Mouse (Mus musculus): ENCODE results near the gene Nrxn3. TPM values are rescaled to one million over a fixed set of nuclear protein-coding genes. Genes with fewer than 3 reads are reported as not detected.

Gene Nrxn3
- polyA plus RNA-seq, 1 experiment, result 1.0 TPM

DNA sequence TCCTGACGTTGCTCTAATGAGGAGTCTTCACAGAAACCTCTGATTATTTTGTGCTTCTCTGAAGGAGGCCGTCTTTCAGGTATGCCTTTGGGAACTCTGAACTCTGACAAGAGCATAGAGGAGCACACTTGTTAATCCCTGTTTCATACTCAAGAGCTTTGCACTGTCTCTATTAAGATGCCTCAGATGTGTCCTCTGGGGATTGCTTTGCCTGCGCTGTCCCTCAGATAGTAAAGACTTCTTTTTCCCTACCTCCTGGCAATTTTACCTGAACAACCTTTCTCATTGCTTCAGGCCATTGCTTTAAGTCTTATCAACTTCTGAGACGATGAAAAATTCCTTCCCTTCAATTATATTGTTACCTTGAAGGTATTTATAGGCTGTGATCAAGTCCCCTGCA, 1272.7 kb downstream of the Nrxn3 start:
- WGBS, result 68% methylated on average over 4 of the region's 4 CpGs
- Histone ChIP-seq H3K4me3 (replicated peaks; ENCODE audit: control insufficient read depth, low read depth, low read length) (no peak overlapping the region), H3K27ac (ENCODE audit: control insufficient read depth, insufficient read depth, low read depth, low read length, poor library complexity) (no peak overlapping the region), H3K4me1 (ENCODE audit: control insufficient read depth, insufficient read depth, low read length) (no peaks in the 10 kb centered on the region)
- TF ChIP-seq POLR2A (IDR thresholded peaks at IDR 0.05; ENCODE audit: borderline replicate concordance, control insufficient read depth, low read depth, low read length) (no peak), CTCF (IDR thresholded peaks at IDR 0.05; ENCODE audit: control insufficient read depth, insufficient read depth, low read length) (no peak)

DNA sequence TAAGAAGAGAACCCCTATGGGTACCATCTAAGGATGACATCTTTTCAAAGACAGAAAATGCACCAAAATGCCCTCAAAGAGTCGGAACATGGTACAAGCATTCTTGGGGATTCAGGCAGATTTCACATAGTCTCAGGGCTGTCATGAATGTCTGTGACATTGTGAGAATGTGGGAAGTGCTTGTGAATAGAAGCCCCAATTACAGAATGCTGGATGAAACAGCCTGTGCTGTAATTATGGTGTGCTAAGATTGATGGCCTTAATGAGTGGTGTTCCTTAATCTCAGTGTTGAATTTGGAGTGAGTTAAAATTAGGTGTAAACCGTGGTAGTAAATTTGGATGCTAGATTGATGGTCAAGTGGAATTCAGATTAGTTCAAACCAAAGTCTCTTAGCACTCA, 1287.6 kb downstream of the Nrxn3 start:
- Histone ChIP-seq H3K27ac (ENCODE audit: control insufficient read depth, insufficient read depth, low read depth, low read length, poor library complexity) (no peak overlapping the region), H3K4me1 (ENCODE audit: control insufficient read depth, insufficient read depth, low read length) (no peaks in the 10 kb centered on the region), H3K4me3 (replicated peaks; ENCODE audit: control insufficient read depth, low read depth, low read length) (no peak overlapping the region)
- WGBS, result 74% methylated on average over 2 of the region's 2 CpGs
- TF ChIP-seq POLR2A (IDR thresholded peaks at IDR 0.05; ENCODE audit: borderline replicate concordance, control insufficient read depth, low read depth, low read length), result no peak
- TF ChIP-seq CTCF (IDR thresholded peaks at IDR 0.05; ENCODE audit: control insufficient read depth, insufficient read depth, low read length), result no peak

GRCm38 (mm10) chr12:90013958-90014357, 1291.3 kb downstream of the Nrxn3 start:
- H3K27ac ChIP-seq (ENCODE audit: control insufficient read depth, insufficient read depth, low read depth, low read length, poor library complexity), result no peak overlapping the region
- H3K4me3 ChIP-seq (replicated peaks; ENCODE audit: control insufficient read depth, low read depth, low read length), result no peak overlapping the region
- H3K4me1 ChIP-seq (ENCODE audit: control insufficient read depth, insufficient read depth, low read length), result no peaks in the 10 kb centered on the region
- TF ChIP-seq POLR2A (IDR thresholded peaks at IDR 0.05; ENCODE audit: borderline replicate concordance, control insufficient read depth, low read depth, low read length), result no peak
- TF ChIP-seq CTCF (IDR thresholded peaks at IDR 0.05; ENCODE audit: control insufficient read depth, insufficient read depth, low read length), result no peak
- WGBS, result 67% methylated on average over 2 of the region's 2 CpGs

DNA sequence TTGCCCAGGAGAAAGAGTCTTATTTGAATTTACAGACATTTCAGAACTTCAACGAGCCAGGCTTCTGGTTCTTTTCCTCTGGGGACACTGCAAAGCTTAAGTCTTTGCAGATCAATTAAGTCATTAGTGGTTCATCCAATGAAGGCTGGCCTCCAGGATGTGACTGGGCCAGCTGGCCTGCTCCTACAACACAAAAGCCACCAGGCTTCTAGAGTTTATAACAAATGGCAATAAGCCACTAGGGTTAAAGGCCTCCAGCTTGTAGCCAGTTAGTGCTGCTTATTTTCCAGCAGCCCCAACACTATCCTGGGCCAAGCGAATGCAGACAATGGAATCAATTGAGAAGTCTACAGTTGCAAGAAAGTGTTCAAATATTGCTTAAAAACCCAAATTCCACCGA, 1304.3 kb downstream of the Nrxn3 start:
- Histone ChIP-seq H3K27ac (ENCODE audit: control insufficient read depth, insufficient read depth, low read depth, low read length, poor library complexity) (no peak overlapping the region), H3K4me1 (ENCODE audit: control insufficient read depth, insufficient read depth, low read length) (no peaks in the 10 kb centered on the region), H3K4me3 (replicated peaks; ENCODE audit: control insufficient read depth, low read depth, low read length) (no peak overlapping the region)
- 51% methylated on average over 3 of the region's 3 CpGs for WGBS
- no peak for TF ChIP-seq CTCF (IDR thresholded peaks at IDR 0.05; ENCODE audit: control insufficient read depth, insufficient read depth, low read length)
- no peak for TF ChIP-seq POLR2A (IDR thresholded peaks at IDR 0.05; ENCODE audit: borderline replicate concordance, control insufficient read depth, low read depth, low read length)

- no peak overlapping the region for H3K27ac ChIP-seq (ENCODE audit: control insufficient read depth, insufficient read depth, low read depth, low read length, poor library complexity)
- no peaks in the 10 kb centered on the region for H3K4me1 ChIP-seq (ENCODE audit: control insufficient read depth, insufficient read depth, low read length)
- no peak overlapping the region for H3K4me3 ChIP-seq (replicated peaks; ENCODE audit: control insufficient read depth, low read depth, low read length)
- WGBS, result 67% methylated on average over 1 of the region's 1 CpGs
- TF ChIP-seq CTCF (IDR thresholded peaks at IDR 0.05; ENCODE audit: control insufficient read depth, insufficient read depth, low read length), result no peak
- no peak for TF ChIP-seq POLR2A (IDR thresholded peaks at IDR 0.05; ENCODE audit: borderline replicate concordance, control insufficient read depth, low read depth, low read length)
Measured at GRCm38 (mm10) chr12:90041038-90041437, 1318.4 kb downstream of the Nrxn3 start.

- H3K4me3 ChIP-seq (replicated peaks; ENCODE audit: control insufficient read depth, low read depth, low read length), result no peak overlapping the region
- no peaks in the 10 kb centered on the region for H3K4me1 ChIP-seq (ENCODE audit: control insufficient read depth, insufficient read depth, low read length)
- H3K27ac ChIP-seq (ENCODE audit: control insufficient read depth, insufficient read depth, low read depth, low read length, poor library complexity), result no peak overlapping the region
- TF ChIP-seq POLR2A (IDR thresholded peaks at IDR 0.05; ENCODE audit: borderline replicate concordance, control insufficient read depth, low read depth, low read length) (no peak), CTCF (IDR thresholded peaks at IDR 0.05; ENCODE audit: control insufficient read depth, insufficient read depth, low read length) (no peak)
- 76% methylated on average over 5 of the region's 5 CpGs for WGBS
Measured at GRCm38 (mm10) chr12:90056256-90056655, 1333.6 kb downstream of the Nrxn3 start.

- no peak overlapping the region for H3K4me3 ChIP-seq (replicated peaks; ENCODE audit: control insufficient read depth, low read depth, low read length)
- WGBS, result 65% methylated on average over 3 of the region's 3 CpGs
- TF ChIP-seq CTCF (IDR thresholded peaks at IDR 0.05; ENCODE audit: control insufficient read depth, insufficient read depth, low read length) (no peak), POLR2A (IDR thresholded peaks at IDR 0.05; ENCODE audit: borderline replicate concordance, control insufficient read depth, low read depth, low read length) (no peak)
- no peaks in the 10 kb centered on the region for H3K4me1 ChIP-seq (ENCODE audit: control insufficient read depth, insufficient read depth, low read length)
- no peak overlapping the region for H3K27ac ChIP-seq (ENCODE audit: control insufficient read depth, insufficient read depth, low read depth, low read length, poor library complexity)
Measured at GRCm38 (mm10) chr12:90059786-90060185, 1337.1 kb downstream of the Nrxn3 start.

- 47% methylated on average over 3 of the region's 3 CpGs for WGBS
- TF ChIP-seq CTCF (IDR thresholded peaks at IDR 0.05; ENCODE audit: control insufficient read depth, insufficient read depth, low read length), result no peak
- TF ChIP-seq POLR2A (IDR thresholded peaks at IDR 0.05; ENCODE audit: borderline replicate concordance, control insufficient read depth, low read depth, low read length), result no peak
- Histone ChIP-seq H3K4me3 (replicated peaks; ENCODE audit: control insufficient read depth, low read depth, low read length) (no peak overlapping the region), H3K27ac (ENCODE audit: control insufficient read depth, insufficient read depth, low read depth, low read length, poor library complexity) (no peak overlapping the region), H3K4me1 (ENCODE audit: control insufficient read depth, insufficient read depth, low read length) (no peaks in the 10 kb centered on the region)
Measured at GRCm38 (mm10) chr12:90061312-90061711, 1338.6 kb downstream of the Nrxn3 start.

DNA sequence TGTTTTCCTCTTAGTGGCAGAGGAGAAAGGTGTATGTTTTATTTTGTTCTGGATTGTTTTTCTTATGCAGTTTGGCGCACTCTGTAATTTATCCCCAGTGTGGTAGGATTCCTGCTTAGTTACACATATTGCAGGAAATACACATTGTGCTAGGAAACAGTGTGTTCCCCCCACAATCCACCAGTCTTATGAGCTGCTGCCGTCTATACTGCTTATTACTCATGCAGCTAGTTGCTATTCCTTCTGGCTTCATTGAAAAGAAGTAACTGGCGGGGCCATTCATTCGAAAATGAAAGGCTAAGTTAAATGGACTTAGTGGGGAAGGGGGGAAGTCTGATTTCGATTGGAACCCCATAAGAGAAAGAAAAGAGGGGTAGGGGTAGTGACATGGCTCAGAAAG, 1339.5 kb downstream of the Nrxn3 start:
- Histone ChIP-seq H3K4me3 (replicated peaks; ENCODE audit: control insufficient read depth, low read depth, low read length) (no peak overlapping the region), H3K27ac (ENCODE audit: control insufficient read depth, insufficient read depth, low read depth, low read length, poor library complexity) (no peak overlapping the region), H3K4me1 (ENCODE audit: control insufficient read depth, insufficient read depth, low read length) (no peaks in the 10 kb centered on the region)
- 69% methylated on average over 5 of the region's 5 CpGs for WGBS
- no peak for TF ChIP-seq CTCF (IDR thresholded peaks at IDR 0.05; ENCODE audit: control insufficient read depth, insufficient read depth, low read length)
- TF ChIP-seq POLR2A (IDR thresholded peaks at IDR 0.05; ENCODE audit: borderline replicate concordance, control insufficient read depth, low read depth, low read length), result no peak
